Mouse (Mus musculus) intestine, postnatal 0 days (tissue): ENCODE data around the gene Nmnat3. TPM values are rescaled to one million over a fixed set of nuclear protein-coding genes. Genes with fewer than 3 reads are reported as not detected.

Source experiments
- ATAC-seq: fragments of 200-750 bp; cut with Nextera tagmentation; 2 replicates; pipeline ENCODE4 v1.8.0; 2017; ENCODE audit warnings: mild to moderate bottlenecking, moderate TSS enrichment, moderate library complexity
- H3K27ac ChIP-seq: fragments of 300-500 bp; sonication (generic); 2 replicates; pipeline ENCODE4 v1.5.1; 2014; ENCODE audit warnings: mild to moderate bottlenecking, low read depth, low read length, moderate library complexity
- H3K27me3 ChIP-seq: fragments of 300-500 bp; sonication (generic); replicated peaks from 2 replicates; pipeline ENCODE4 v1.6.1; 2014; ENCODE audit warnings: low read length, mixed read lengths; ENCODE audit not compliant: control insufficient read depth, insufficient read depth
- H3K36me3 ChIP-seq: fragments of 300-500 bp; sonication (generic); 2 replicates; pipeline ENCODE4 v1.6.1; 2014; ENCODE audit warnings: mild to moderate bottlenecking, moderate library complexity; ENCODE audit not compliant: control insufficient read depth, insufficient read depth
- H3K4me1 ChIP-seq: fragments of 300-500 bp; sonication (generic); replicated peaks from 2 replicates; pipeline ENCODE4 v1.6.1; 2014; ENCODE audit warnings: antibody characterized with exemption, low read length, mixed read lengths; ENCODE audit not compliant: control insufficient read depth, insufficient read depth
- H3K4me2 ChIP-seq: fragments of 300-500 bp; sonication (generic); replicated peaks from 2 replicates; pipeline ENCODE4 v1.6.1; 2014; ENCODE audit warnings: low read depth, mild to moderate bottlenecking, moderate library complexity
- H3K4me3 ChIP-seq: fragments of 300-500 bp; sonication (generic); 2 replicates; pipeline ENCODE4 v1.5.1; 2014; ENCODE audit warnings: low read depth, low read length
- H3K9ac ChIP-seq: fragments of 300-500 bp; sonication (generic); 2 replicates; pipeline ENCODE4 v1.6.1; 2014; ENCODE audit warnings: mild to moderate bottlenecking, low read depth, low read length
- H3K9me3 ChIP-seq: fragments of 300-500 bp; sonication (generic); 2 replicates; pipeline ENCODE4 v1.6.1; 2016; ENCODE audit warnings: mixed run types; ENCODE audit not compliant: control insufficient read depth
- CTCF ChIP-seq: sonication (generic); IDR thresholded peaks from 2 replicates; pipeline ENCODE4 v1.5.1; 2016; ENCODE audit warnings: low read depth, mild to moderate bottlenecking, control low read depth, antibody characterized with exemption, moderate library complexity
- WGBS: fragments of 180-500 bp; shearing (Covaris S2); extraction: QIAGEN DNeasy Blood & Tissue Kit; methylation state at CpG from one replicate; pipeline ENCODE4 v1.1.7; 2014; 5-methylcytosine and 5-hydroxymethylcytosine counted together
- polyA plus RNA-seq: library from polyadenylated mRNA; unstranded; fragments of >200 nt; fragmentation: Nextera tagmentation; extraction: Ambion mirVana; gene quantifications from 2 replicates; pipeline ENCODE4 v1.2.1, GENCODE M21; 2015

The Nmnat3 gene
- polyA plus RNA-seq, 1 experiment from 2014 or later = 17.3 TPM

GRCm38 (mm10) chr9:98400185-98400894 lies 113.1 kb downstream of the Nmnat3 start:
- no peak overlapping the region for H3K4me3 ChIP-seq
- H3K9me3 ChIP-seq = no peaks in the 10 kb centered on the region
- no peak overlapping the region for H3K4me2 ChIP-seq
- no peak for ATAC-seq
- no peaks in the 10 kb centered on the region for H3K27me3 ChIP-seq
- 70% methylated on average over 13 of the region's 13 CpGs for WGBS
- H3K4me1 ChIP-seq = no peaks in the 10 kb centered on the region
- peaks cover 18% of the 10 kb centered on the region for H3K36me3 ChIP-seq
- H3K27ac ChIP-seq = no peak overlapping the region
- H3K9ac ChIP-seq = no peak overlapping the region
- no peak for TF ChIP-seq CTCF

- Histone ChIP-seq H3K4me3 (no peak overlapping the region), H3K4me1 (no peaks in the 10 kb centered on the region), H3K9ac (no peak overlapping the region), H3K9me3 (no peaks in the 10 kb centered on the region), H3K4me2 (no peak overlapping the region), H3K27ac (no peak overlapping the region), H3K36me3 (peaks cover 18% of the 10 kb centered on the region), H3K27me3 (no peaks in the 10 kb centered on the region)
- no peak for TF ChIP-seq CTCF
- WGBS = 82% methylated on average over 5 of the region's 5 CpGs
- ATAC-seq = no peak
These were observed 114.4 kb downstream of the Nmnat3 start for GRCm38 (mm10) chr9:98401611-98402010.

- no peak overlapping the region for H3K4me2 ChIP-seq
- 52% methylated on average over 12 of the region's 12 CpGs for WGBS
- ATAC-seq = no peak
These were observed 120.5 kb downstream of the Nmnat3 start for GRCm38 (mm10) chr9:98407771-98408170.

GRCm38 (mm10) chr9:98409137-98409536 lies 121.9 kb downstream of the Nmnat3 start:
- H3K36me3 ChIP-seq = peaks cover 7% of the 10 kb centered on the region
- no peak overlapping the region for H3K27ac ChIP-seq
- peak; percentile 96 for TF ChIP-seq CTCF
- H3K4me2 ChIP-seq = no peak overlapping the region
- no peaks in the 10 kb centered on the region for H3K9me3 ChIP-seq
- no peak overlapping the region for H3K4me3 ChIP-seq
- H3K9ac ChIP-seq = no peak overlapping the region
- no peaks in the 10 kb centered on the region for H3K27me3 ChIP-seq
- no peaks in the 10 kb centered on the region for H3K4me1 ChIP-seq
- WGBS = 36% methylated on average over 3 of the region's 3 CpGs
- ATAC-seq = peak; percentile 45; the same call in 1 of the 2 replicates

More at GRCm38 (mm10) chr9:98407771-98408170, 120.5 kb downstream of the Nmnat3 start:
- H3K9me3 ChIP-seq = no peaks in the 10 kb centered on the region
- H3K27me3 ChIP-seq = no peaks in the 10 kb centered on the region
- H3K9ac ChIP-seq = no peak overlapping the region
- TF ChIP-seq CTCF = no peak
- no peak overlapping the region for H3K4me3 ChIP-seq
- H3K36me3 ChIP-seq = peaks cover 18% of the 10 kb centered on the region
- H3K27ac ChIP-seq = no peak overlapping the region
- no peaks in the 10 kb centered on the region for H3K4me1 ChIP-seq

- Histone ChIP-seq H3K4me1 (no peaks in the 10 kb centered on the region), H3K27ac (no peak overlapping the region), H3K36me3 (no peaks in the 10 kb centered on the region), H3K9ac (no peak overlapping the region), H3K27me3 (no peaks in the 10 kb centered on the region), H3K9me3 (no peaks in the 10 kb centered on the region), H3K4me2 (no peak overlapping the region), H3K4me3 (no peak overlapping the region)
- no peak for ATAC-seq
- TF ChIP-seq CTCF = no peak
- 78% methylated on average over 4 of the region's 4 CpGs for WGBS
These were observed 128.2 kb downstream of the Nmnat3 start for GRCm38 (mm10) chr9:98415427-98415826.

- ATAC-seq = peak; percentile 56
- H3K27me3 ChIP-seq = no peaks in the 10 kb centered on the region
- H3K9ac ChIP-seq = no peak overlapping the region
- no peak overlapping the region for H3K4me3 ChIP-seq
- H3K4me1 ChIP-seq = no peaks in the 10 kb centered on the region; the same call in 1 of the 2 replicates
- TF ChIP-seq CTCF = peak; percentile 87
- H3K27ac ChIP-seq = no peak overlapping the region
- 38% methylated on average over 7 of the region's 7 CpGs for WGBS
- no peaks in the 10 kb centered on the region for H3K36me3 ChIP-seq
- H3K4me2 ChIP-seq = no peak overlapping the region
- H3K9me3 ChIP-seq = no peaks in the 10 kb centered on the region
These were observed 130.7 kb downstream of the Nmnat3 start for GRCm38 (mm10) chr9:98417919-98418318.
